Mouse (Mus musculus) neutrophil, adult 59 days (primary cell): ENCODE data around the gene Atp8a2. TPM values are rescaled to one million over a fixed set of nuclear protein-coding genes. Genes with fewer than 3 reads are reported as not detected.

ENCODE experiments used
- total RNA-seq, 2 experiments: library from RNA; stranded (reverse); gene quantifications; 1 replicate in 1 of 2; 2 replicates in 1 of 2; pipeline ENCODE4 v1.2.4; 2023

Atp8a2 gene
- 1 to 10 TPM in 1 of 2 experiments, under 1 TPM in 1; 0.79 to 4.9 TPM for total RNA-seq

DNA sequence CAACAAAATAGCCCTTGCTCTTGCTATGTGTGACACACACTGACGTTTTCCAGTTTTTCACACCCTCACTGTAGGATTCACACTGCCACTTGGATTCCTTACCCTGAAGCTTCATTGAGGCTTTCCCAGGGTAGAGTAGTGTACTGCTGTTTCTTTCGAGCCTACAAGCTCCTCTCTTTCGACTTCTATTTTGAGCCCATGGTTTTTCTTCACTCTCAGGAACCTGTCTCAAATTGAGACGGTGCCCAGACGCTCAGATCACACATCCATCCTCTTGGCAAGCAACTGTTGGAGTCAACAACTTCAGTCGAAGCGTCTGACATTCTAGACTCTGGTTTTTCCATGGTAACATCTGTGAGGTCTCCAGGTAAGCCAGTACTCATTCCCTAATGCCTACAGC is at the start of gene Atp8a2:
Gene Atp8a2, minus strand, starts transcription at position 296 of the 400 bp plus-strand sequence.

DNA sequence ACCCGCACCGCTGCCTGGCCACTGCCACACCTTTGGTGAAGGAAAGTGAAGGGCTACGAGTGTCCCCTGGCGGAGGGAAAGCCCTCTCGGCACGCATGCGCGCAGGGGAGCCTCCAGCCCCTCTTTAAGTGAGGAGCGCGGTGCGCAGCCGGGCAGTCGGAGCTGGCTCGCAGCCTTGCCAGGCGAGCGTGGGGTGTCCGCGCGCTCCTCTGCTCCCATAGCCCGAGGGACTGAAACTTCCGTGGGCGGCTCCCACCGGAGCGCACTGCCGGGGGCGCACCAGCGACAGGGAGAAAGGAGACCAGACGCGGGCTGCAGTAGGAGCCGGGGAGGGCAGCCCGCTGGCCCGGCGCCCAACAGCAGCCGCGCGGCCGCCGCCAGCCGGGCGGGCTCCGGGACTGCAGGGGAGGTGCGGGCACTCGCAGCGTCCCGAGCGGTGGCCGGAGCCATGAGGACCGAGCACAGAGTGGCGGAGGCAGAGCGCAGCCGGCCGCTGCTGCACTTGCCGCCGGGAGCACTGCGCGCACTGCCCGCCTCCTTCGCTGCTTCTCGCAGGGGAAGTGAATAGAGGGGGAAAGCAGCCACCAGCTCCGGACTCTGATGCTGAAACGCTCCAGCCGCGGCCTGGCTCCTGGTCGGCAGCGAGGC is 571.7 kb downstream of the Atp8a2 start, which contains the start of gene Shisa2:
Gene Shisa2, plus strand, starts transcription at position 151 of the 648 bp plus-strand sequence.

DNA sequence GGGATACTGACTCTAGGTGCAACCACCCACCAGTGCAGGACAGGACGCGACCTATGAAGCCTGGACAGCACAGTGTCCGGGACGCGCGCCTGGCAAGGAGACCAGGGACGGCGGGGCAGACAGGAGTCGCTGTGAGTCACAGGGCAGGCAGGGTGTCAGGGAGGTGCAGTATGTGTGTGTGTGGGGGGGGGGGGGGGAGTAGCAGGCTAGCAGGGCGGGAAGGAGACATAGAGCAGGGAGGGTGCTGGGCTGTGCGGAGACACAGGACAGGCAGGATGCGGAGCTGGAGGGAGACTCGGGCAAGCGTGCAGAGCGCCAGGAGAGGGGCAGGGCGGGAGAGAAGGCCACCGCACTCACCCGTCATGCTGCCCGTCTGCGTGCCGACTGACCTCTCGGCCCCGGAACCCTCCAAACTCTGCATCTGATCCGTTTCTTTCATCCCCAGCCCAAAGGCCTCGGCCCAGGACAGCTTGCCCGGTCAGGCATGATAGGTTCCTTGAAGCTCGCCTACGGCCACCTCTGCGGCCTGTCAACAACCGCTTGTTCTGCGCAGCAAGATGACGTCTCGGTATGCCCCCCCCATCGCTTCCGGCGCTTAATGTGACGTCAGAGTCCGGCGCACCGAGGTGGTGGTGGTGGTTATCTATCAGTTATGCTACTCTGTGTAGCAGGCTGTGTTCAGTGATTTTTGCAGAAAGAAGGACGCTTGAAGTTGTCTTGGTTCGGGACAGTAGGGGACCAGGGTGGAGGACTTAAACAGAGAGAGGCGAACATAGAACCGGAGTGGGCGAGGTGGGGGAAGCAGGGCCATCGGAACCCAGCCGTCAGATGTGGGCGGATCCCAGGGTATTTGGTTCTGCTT is 599.4 kb downstream of the Atp8a2 start, which contains the start of gene Cdadc1:
Gene Cdadc1, minus strand, starts transcription at position 562 of the 862 bp plus-strand sequence.

Other genes with a start within 250 kb of the Atp8a2 start
- gene Nupl1, start 54.3 kb upstream of the Atp8a2 start, total RNA-seq, result under 1 TPM; 0.16 to 0.31 TPM
- gene Gm49336, start 54.3 kb upstream of the Atp8a2 start, total RNA-seq, result 10 to 100 TPM; 38.5 to 43.5 TPM
- gene Mtmr6, start 68.0 kb upstream of the Atp8a2 start, total RNA-seq, result 10 to 100 TPM; 79.7 to 83.7 TPM
- 10 to 100 TPM; 20.3 to 23.9 TPM for gene Amer2, start 176.1 kb upstream of the Atp8a2 start, total RNA-seq